Mouse (Mus musculus) MEL (cell line): Measurements from ENCODE around the gene Zfp318. TPM values are rescaled to one million over a fixed set of nuclear protein-coding genes. Genes with fewer than 3 reads are reported as not detected.

Experiments used
- DNase-seq: peaks from one replicate; pipeline ENCODE4 v3.0.0; 2011; ENCODE audit warnings: low read depth, low spot score
- H3K27ac ChIP-seq: 2 replicates; pipeline ENCODE4 v1.5.1; 2012; ENCODE audit warnings: low read depth, mild to moderate bottlenecking, control low read depth, low read length, moderate library complexity; ENCODE audit not compliant: control insufficient read depth
- H3K27me3 ChIP-seq, 2 experiments: fragments of 150-350 bp in 1 of 2; sonication (generic) in 1 of 2; 2 replicates each; pipeline ENCODE4 v1.6.1; 2012; ENCODE audit warnings: low read length in 2 of 2, mild to moderate bottlenecking in 2 of 2, improper control_type of control experiment in 1 of 2, moderate library complexity in 1 of 2; ENCODE audit not compliant: insufficient read depth in 2 of 2, control insufficient read depth in 1 of 2
- H3K36me3 ChIP-seq, 2 experiments: 2 replicates each; pipeline ENCODE4 v1.6.1; 2012 to 2014; ENCODE audit warnings: low read length in 2 of 2, improper control_type of control experiment in 1 of 2, inconsistent platforms in 1 of 2, mild to moderate bottlenecking in 1 of 2; ENCODE audit not compliant: insufficient read depth in 2 of 2, control insufficient read depth in 1 of 2
- H3K4me1 ChIP-seq, 2 experiments: fragments of 150-350 bp in 1 of 2; sonication (generic) in 1 of 2; 2 replicates each; pipeline ENCODE4 v1.6.1; 2012; ENCODE audit warnings: low read length in 2 of 2, improper control_type of control experiment in 1 of 2, mild to moderate bottlenecking in 1 of 2; ENCODE audit not compliant: insufficient read depth in 2 of 2, control insufficient read depth in 1 of 2
- H3K4me3 ChIP-seq, 2 experiments: fragments of 150-350 bp in 1 of 2; sonication (generic) in 1 of 2; 2 replicates each; pipeline ENCODE4 v1.5.1; 2012; ENCODE audit warnings: low read depth in 2 of 2, low read length in 2 of 2, mild to moderate bottlenecking in 2 of 2, moderate library complexity in 2 of 2, control low read depth in 1 of 2, improper control_type of control experiment in 1 of 2; ENCODE audit not compliant: control insufficient read depth in 1 of 2, insufficient read depth in 1 of 2
- H3K79me2 ChIP-seq: 2 replicates; pipeline ENCODE4 v1.6.1; 2012; ENCODE audit warnings: mild to moderate bottlenecking, low read length, moderate library complexity; ENCODE audit not compliant: control insufficient read depth, poor library complexity, insufficient read depth
- H3K9ac ChIP-seq: 2 replicates; pipeline ENCODE4 v1.6.1; 2012; ENCODE audit warnings: low read depth, mild to moderate bottlenecking, control low read depth, low read length, moderate library complexity; ENCODE audit not compliant: control insufficient read depth, poor library complexity, severe bottlenecking
- H3K9me3 ChIP-seq: fragments of 150-350 bp; sonication (generic); replicated peaks from 2 replicates; pipeline ENCODE4 v1.6.1; 2012; ENCODE audit warnings: mild to moderate bottlenecking, low read length, improper control_type of control experiment, moderate library complexity; ENCODE audit not compliant: insufficient read depth
- CHD1 ChIP-seq: IDR thresholded peaks from 2 replicates; pipeline ENCODE4 v1.6.1; 2012; ENCODE audit warnings: low read depth, mild to moderate bottlenecking, inconsistent platforms, low read length, improper control_type of control experiment
- CHD2 ChIP-seq: IDR thresholded peaks from 2 replicates; pipeline ENCODE4 v1.6.1; 2011; ENCODE audit warnings: low read length, improper control_type of control experiment
- ELF1 ChIP-seq: IDR thresholded peaks from 2 replicates; pipeline ENCODE4 v1.6.1; 2014; ENCODE audit warnings: low read depth, mild to moderate bottlenecking, inconsistent platforms, low read length, improper control_type of control experiment, moderate library complexity
- EP300 ChIP-seq, 2 experiments: IDR thresholded peaks; 2 replicates each; pipeline ENCODE4 v1.6.1; 2011; ENCODE audit warnings: improper control_type of control experiment in 2 of 2, low read length in 2 of 2, low read depth in 1 of 2, mild to moderate bottlenecking in 1 of 2
- ETS1 ChIP-seq: IDR thresholded peaks from 2 replicates; pipeline ENCODE4 v1.6.1; 2012; ENCODE audit warnings: low read depth, mild to moderate bottlenecking, inconsistent platforms, low read length, improper control_type of control experiment, moderate library complexity
- GABPA ChIP-seq: IDR thresholded peaks from 2 replicates; pipeline ENCODE4 v1.6.1; 2012; ENCODE audit warnings: low read depth, mild to moderate bottlenecking, inconsistent platforms, low read length, improper control_type of control experiment, moderate library complexity
- GATA1 ChIP-seq: IDR thresholded peaks from 2 replicates; pipeline ENCODE4 v1.6.1; 2011; ENCODE audit warnings: low read depth, low read length, improper control_type of control experiment
- HCFC1 ChIP-seq: IDR thresholded peaks from 2 replicates; pipeline ENCODE4 v1.6.1; 2012; ENCODE audit warnings: low read depth, mild to moderate bottlenecking, inconsistent platforms, low read length, improper control_type of control experiment, moderate library complexity
- KAT2A ChIP-seq: conservative IDR thresholded peaks from 2 replicates; pipeline ENCODE4 v1.6.1; 2012; ENCODE audit warnings: low read depth, low read length, improper control_type of control experiment, inconsistent platforms
- MAFK ChIP-seq: IDR thresholded peaks from 2 replicates; pipeline ENCODE4 v1.6.1; 2011; ENCODE audit warnings: low read depth, mild to moderate bottlenecking, low read length, improper control_type of control experiment, borderline replicate concordance
- MEF2A ChIP-seq: IDR thresholded peaks from 2 replicates; pipeline ENCODE4 v1.6.1; 2014; ENCODE audit warnings: low read depth, mild to moderate bottlenecking, inconsistent platforms, low read length, improper control_type of control experiment; ENCODE audit not compliant: poor library complexity, insufficient replicate concordance, severe bottlenecking; ENCODE audit errors: extremely low read depth
- MXI1 ChIP-seq: IDR thresholded peaks from 2 replicates; pipeline ENCODE4 v1.6.1; 2011; ENCODE audit warnings: mild to moderate bottlenecking, low read depth, low read length, improper control_type of control experiment
- NELFE ChIP-seq: IDR thresholded peaks from 2 replicates; pipeline ENCODE4 v1.6.1; 2011; ENCODE audit warnings: low read depth, low read length, improper control_type of control experiment
- NRF1 ChIP-seq: IDR thresholded peaks from 2 replicates; pipeline ENCODE4 v1.6.1; 2014; ENCODE audit warnings: low read depth, mild to moderate bottlenecking, inconsistent platforms, low read length, improper control_type of control experiment, moderate library complexity; ENCODE audit not compliant: poor library complexity, insufficient read depth, severe bottlenecking
- POLR2AphosphoS2 ChIP-seq: IDR thresholded peaks from 2 replicates; pipeline ENCODE4 v1.6.1; 2011; ENCODE audit warnings: low read length, improper control_type of control experiment
- RAD21 ChIP-seq: IDR thresholded peaks from 2 replicates; pipeline ENCODE4 v1.6.1; 2011; ENCODE audit warnings: mild to moderate bottlenecking, low read depth, low read length, improper control_type of control experiment
- RCOR1 ChIP-seq: IDR thresholded peaks from 2 replicates; pipeline ENCODE4 v1.6.1; 2012; ENCODE audit warnings: low read depth, mild to moderate bottlenecking, inconsistent platforms, low read length, improper control_type of control experiment
- TBP ChIP-seq: IDR thresholded peaks from 2 replicates; pipeline ENCODE4 v1.8.0; 2011; ENCODE audit warnings: low read depth, low read length, improper control_type of control experiment
- TCF12 ChIP-seq: IDR thresholded peaks from 2 replicates; pipeline ENCODE4 v1.6.1; 2014; ENCODE audit warnings: low read depth, mild to moderate bottlenecking, inconsistent platforms, low read length, improper control_type of control experiment, moderate library complexity
- UBTF ChIP-seq: IDR thresholded peaks from 2 replicates; pipeline ENCODE4 v1.6.1; 2012; ENCODE audit warnings: low read depth, mild to moderate bottlenecking, inconsistent platforms, low read length, improper control_type of control experiment, moderate library complexity, borderline replicate concordance; ENCODE audit not compliant: insufficient read depth
- ZKSCAN1 ChIP-seq: IDR thresholded peaks from 2 replicates; pipeline ENCODE4 v1.6.1; 2012; ENCODE audit warnings: low read depth, mild to moderate bottlenecking, inconsistent platforms, low read length, improper control_type of control experiment, moderate library complexity
- ZNF384 ChIP-seq: IDR thresholded peaks from 2 replicates; pipeline ENCODE4 v1.6.1; 2012; ENCODE audit warnings: low read depth, mild to moderate bottlenecking, inconsistent platforms, low read length, improper control_type of control experiment
- polyA plus RNA-seq, 2 experiments: library from polyadenylated mRNA; stranded (reverse) in 1 of 2; unstranded in 1 of 2; fragments of >175 nt in 1 of 2; fragments of >200 nt in 1 of 2; gene quantifications; 2 replicates each; pipeline versions ENCODE4 v1.2.1 to v1.2.4; 2012; ENCODE audit warnings: low replicate concordance in 2 of 2, low read depth in 1 of 2; ENCODE audit not compliant: insufficient read length in 2 of 2, insufficient read depth in 1 of 2, missing spikeins in 1 of 2
- total RNA-seq: library from RNA; depleted of rRNA; stranded (reverse); fragments of 300-350 nt; gene quantifications from 2 replicates; pipeline ENCODE4 v1.2.3, GENCODE M21; 2012

The Zfp318 gene
- total and polyA plus RNA-seq, 3 experiments = 8.1 to 36.8 (median 21.3) TPM

DNA sequence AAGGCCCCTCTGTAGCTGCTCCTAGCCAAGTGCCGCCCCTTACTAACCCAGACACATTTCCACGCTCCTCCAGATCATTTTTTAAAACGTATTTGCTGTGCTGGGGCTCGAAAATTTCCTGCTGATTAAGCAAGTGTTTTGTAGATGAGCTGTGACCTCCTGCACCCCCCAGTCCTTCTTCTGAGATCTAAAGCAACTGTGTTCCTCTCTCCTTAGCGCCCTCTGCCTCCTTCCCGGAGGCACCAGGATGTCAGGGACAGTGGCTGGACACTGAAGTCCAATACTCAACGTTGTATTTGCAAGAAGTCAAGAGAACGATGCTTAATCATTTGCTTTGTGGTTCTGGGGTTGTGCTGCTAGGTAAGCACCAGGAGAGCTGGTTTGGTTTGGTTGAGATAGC lies 77.8 kb downstream of the Zfp318 start:
- Histone ChIP-seq H3K9ac (no peak overlapping the region), H3K9me3 (no peaks in the 10 kb centered on the region), H3K27me3 (peaks cover 0 to 4% of the 10 kb centered on the region in 2 experiments; a peak in 1 of 4 replicates), H3K4me3 (no peak overlapping the region), H3K79me2 (no peaks in the 10 kb centered on the region), H3K4me1 (no peaks in the 10 kb centered on the region), H3K27ac (no peak overlapping the region), H3K36me3 (no peaks in the 10 kb centered on the region)
- no peak for TF ChIP-seq RCOR1
- TF ChIP-seq CHD2 = no peak
- TF ChIP-seq HCFC1 = no peak
- no peak for TF ChIP-seq ZNF384
- TF ChIP-seq UBTF = no peak
- TF ChIP-seq TCF12 = no peak
- no peak for TF ChIP-seq EP300 (IDR thresholded peaks at IDR 0.05; ENCODE audit: low read depth in 1 of 2, low read length in 2 of 2)
- TF ChIP-seq GABPA = no peak
- no peak for TF ChIP-seq ELF1
- no peak for TF ChIP-seq TBP
- no peak for TF ChIP-seq MAFK
- no peak for TF ChIP-seq ZKSCAN1
- no peak for TF ChIP-seq ETS1
- TF ChIP-seq NELFE = no peak
- TF ChIP-seq KAT2A = no peak
- TF ChIP-seq CHD1 = no peak
- TF ChIP-seq NRF1 = no peak
- TF ChIP-seq MEF2A = no peak
- DNase-seq = no peak

DNA sequence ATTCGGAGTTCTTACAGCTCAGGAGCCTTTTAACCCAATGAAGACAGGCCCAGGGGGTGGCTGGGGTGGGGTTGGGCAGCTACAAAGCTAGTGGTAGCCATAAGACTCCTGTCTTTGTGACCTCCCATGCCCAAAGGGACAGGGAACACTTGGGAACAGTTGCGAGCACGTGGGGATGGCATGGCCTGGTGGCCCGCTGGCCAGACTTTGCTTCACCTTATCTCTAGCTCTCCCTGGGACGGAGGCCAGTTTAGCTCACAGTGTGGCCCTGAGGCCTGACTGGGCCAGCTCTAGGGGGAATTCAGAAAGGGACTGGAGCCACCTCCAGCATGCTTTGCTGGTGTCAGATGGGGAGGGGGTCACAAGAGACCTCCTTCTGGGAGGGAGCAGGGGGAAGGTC lies 78.7 kb downstream of the Zfp318 start:
- Histone ChIP-seq H3K27ac (no peak overlapping the region), H3K9ac (no peak overlapping the region), H3K4me3 (no peak overlapping the region), H3K9me3 (no peaks in the 10 kb centered on the region), H3K4me1 (no peaks in the 10 kb centered on the region), H3K79me2 (no peaks in the 10 kb centered on the region), H3K27me3 (peaks cover 0 to 4% of the 10 kb centered on the region in 2 experiments; a peak in 1 of 4 replicates), H3K36me3 (no peaks in the 10 kb centered on the region)
- TF ChIP-seq GABPA (no peak), MXI1 (no peak), POLR2AphosphoS2 (no peak), NELFE (no peak), ETS1 (no peak), ELF1 (no peak), RAD21 (no peak), GATA1 (no peak), UBTF (no peak), ZKSCAN1 (no peak), ZNF384 (no peak), NRF1 (no peak)
- DNase-seq = no peak
